12 mouse cellular contexts compared by ENCODE assay signal in genomic region chr5:81531639-81532038, GRCm38 (mm10).
DNase-seq lines count a peak whose midpoint lies in the region.
"Had no signal": no experiment of that assay in that cellular context is flagged by ENCODE, and none has a peak within 500 bp of the region (broad histone marks: within the 10 kb centered on the region; RNA-seq: fewer than 3 reads in every experiment).

No protein-coding gene starts in this region.

- peak; percentile 27 for DNase-seq in adrenal gland, adult 2 months
- DNase-seq in adrenal gland, adult 18-20 months (ENCODE audit: low spot score in 2 of 2) = no peak
- DNase-seq in cerebellum, postnatal 25 days = peak; percentile 30 to 48
- DNase-seq in cerebellum, adult 8-10 months = no peak
- peak; percentile 19 for DNase-seq in lung, postnatal 25 days (ENCODE audit: low spot score)
- DNase-seq in lung, postnatal 14 days = no peak
- no peak for DNase-seq in gastrocnemius, postnatal 25 days
- DNase-seq: gastrocnemius, postnatal 10 days; heart, postnatal 14 days; kidney, postnatal 25 days; right cerebral cortex, postnatal 4 days; thymus, postnatal 25 days had no signal

Comparison
In these comparisons a context has a peak if more than half of its experiments do, and no peak if none do; other contexts are left out.
1. DNase-seq: peak in adrenal gland, adult 2 months (single experiment), cerebellum, postnatal 25 days (2 of 2) and lung, postnatal 25 days (single experiment); none in adrenal gland, adult 18-20 months (0 of 2), cerebellum, adult 8-10 months (single experiment), lung, postnatal 14 days (single experiment) and gastrocnemius, postnatal 25 days (single experiment).